18 mouse cellular contexts compared by ENCODE assay signal in genomic region chr10:99952486-99952885, GRCm38 (mm10).
"Had no signal": no experiment of that assay in that cellular context is flagged by ENCODE, and none has a peak within 500 bp of the region (broad histone marks: within the 10 kb centered on the region; RNA-seq: fewer than 3 reads in every experiment).

No protein-coding gene starts in this region.

- H3K27me3 ChIP-seq: midbrain, embryonic 12.5 days; neural tube, embryonic 15.5 days had no signal

- H3K4me2 ChIP-seq: lung, embryonic 14.5 days; midbrain, embryonic 12.5 days; neural tube, embryonic 13.5 days; neural tube, embryonic 15.5 days had no signal

- H3K4me3 ChIP-seq: midbrain, embryonic 10.5 days; midbrain, embryonic 12.5 days; myocyte; neural tube, embryonic 13.5 days; neural tube, embryonic 15.5 days had no signal

- H3K4me1 ChIP-seq: midbrain, embryonic 10.5 days; midbrain, embryonic 12.5 days; neural tube, embryonic 13.5 days; neural tube, embryonic 15.5 days had no signal

- H3K27ac ChIP-seq: midbrain, embryonic 10.5 days; midbrain, embryonic 12.5 days; neural tube, embryonic 13.5 days; neural tube, embryonic 15.5 days had no signal

- H3K9ac ChIP-seq: lung, embryonic 14.5 days; midbrain, embryonic 12.5 days; neural tube, embryonic 13.5 days; neural tube, embryonic 15.5 days had no signal

- H3K36me3 ChIP-seq: midbrain, embryonic 10.5 days; midbrain, embryonic 12.5 days; neural tube, embryonic 13.5 days; neural tube, embryonic 15.5 days had no signal

- ATAC-seq: midbrain, embryonic 16.5 days had no signal

- DNase-seq: lung, embryonic 14.5 days; lung, postnatal 10 days; lung, postnatal 4 days; midbrain, embryonic 14.5 days; retina, postnatal 1 day; right cerebral cortex, adult 18-20 months; right cerebral cortex, postnatal 25 days; right cerebral cortex, postnatal 4 days; spleen, adult 18-20 months; thymus, adult 18-20 months; thymus, postnatal 14 days; thymus, postnatal 36 days had no signal

- H3K9me3 ChIP-seq: midbrain, embryonic 10.5 days; midbrain, embryonic 12.5 days; neural tube, embryonic 13.5 days; neural tube, embryonic 15.5 days had no signal
